Mouse (Mus musculus): ENCODE measurements around the gene Serpinf2. TPM values are rescaled to one million over a fixed set of nuclear protein-coding genes. Genes with fewer than 3 reads are reported as not detected.

Serpinf2 gene
- polyA plus RNA-seq, 1 experiment from 2014 or later, result 0.95 TPM

DNA sequence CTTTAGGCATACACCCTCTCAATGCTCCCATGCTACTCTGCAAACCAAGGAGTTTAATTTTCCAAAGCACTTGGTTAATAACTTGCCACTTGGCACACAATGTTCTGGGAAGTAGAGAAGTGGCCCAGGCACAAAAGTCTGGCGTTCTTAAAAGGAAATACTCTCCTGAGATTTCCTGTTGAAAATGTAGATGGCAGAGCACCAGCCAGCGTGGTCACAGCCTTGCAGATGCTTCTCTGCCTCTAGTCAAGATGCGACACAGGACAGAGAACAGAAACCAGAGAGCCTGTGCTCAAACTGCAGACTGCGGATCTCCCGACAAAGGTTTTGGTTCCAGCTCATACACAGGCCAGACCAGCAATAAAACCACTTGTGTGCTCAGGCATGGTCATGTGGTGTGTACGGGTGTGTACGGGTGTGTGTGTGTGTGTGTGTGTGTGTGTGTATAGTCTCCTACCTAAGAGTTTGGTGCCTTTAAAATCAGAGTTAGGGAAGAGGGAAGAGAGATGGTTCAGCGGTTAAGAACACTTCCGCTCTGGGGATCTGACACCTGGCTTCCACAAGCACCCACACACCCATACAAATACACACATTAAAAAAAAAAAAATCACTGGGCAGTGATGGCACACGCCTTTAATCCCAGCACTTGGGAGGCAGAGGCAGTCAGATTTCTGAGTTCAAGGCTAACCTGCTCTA lies 15.8 kb upstream of the Serpinf2 start:
- Histone ChIP-seq H3K27ac (ENCODE audit: low read length) (peak overlapping the region; percentile 67), H3K9ac (ENCODE audit: low read length) (peak overlapping the region; percentile 73), H3K4me2 (ENCODE audit: low read depth, low read length) (peak overlapping the region; percentile 99), H3K9me3 (ENCODE audit: control insufficient read depth, low read length) (no peaks in the 10 kb centered on the region), H3K4me1 (replicated peaks; ENCODE audit: control insufficient read depth, insufficient read depth, low read length) (peaks cover 24% of the 10 kb centered on the region), H3K4me3 (ENCODE audit: low read length) (peak overlapping the region; percentile 66), H3K36me3 (ENCODE audit: control insufficient read depth, insufficient read depth, low read length) (no peaks in the 10 kb centered on the region), H3K27me3 (ENCODE audit: control insufficient read depth, insufficient read depth, low read depth, low read length) (no peaks in the 10 kb centered on the region)
- WGBS, result 67% methylated on average over 10 of the region's 10 CpGs
- ATAC-seq (ENCODE audit: low read depth), result no peak

DNA sequence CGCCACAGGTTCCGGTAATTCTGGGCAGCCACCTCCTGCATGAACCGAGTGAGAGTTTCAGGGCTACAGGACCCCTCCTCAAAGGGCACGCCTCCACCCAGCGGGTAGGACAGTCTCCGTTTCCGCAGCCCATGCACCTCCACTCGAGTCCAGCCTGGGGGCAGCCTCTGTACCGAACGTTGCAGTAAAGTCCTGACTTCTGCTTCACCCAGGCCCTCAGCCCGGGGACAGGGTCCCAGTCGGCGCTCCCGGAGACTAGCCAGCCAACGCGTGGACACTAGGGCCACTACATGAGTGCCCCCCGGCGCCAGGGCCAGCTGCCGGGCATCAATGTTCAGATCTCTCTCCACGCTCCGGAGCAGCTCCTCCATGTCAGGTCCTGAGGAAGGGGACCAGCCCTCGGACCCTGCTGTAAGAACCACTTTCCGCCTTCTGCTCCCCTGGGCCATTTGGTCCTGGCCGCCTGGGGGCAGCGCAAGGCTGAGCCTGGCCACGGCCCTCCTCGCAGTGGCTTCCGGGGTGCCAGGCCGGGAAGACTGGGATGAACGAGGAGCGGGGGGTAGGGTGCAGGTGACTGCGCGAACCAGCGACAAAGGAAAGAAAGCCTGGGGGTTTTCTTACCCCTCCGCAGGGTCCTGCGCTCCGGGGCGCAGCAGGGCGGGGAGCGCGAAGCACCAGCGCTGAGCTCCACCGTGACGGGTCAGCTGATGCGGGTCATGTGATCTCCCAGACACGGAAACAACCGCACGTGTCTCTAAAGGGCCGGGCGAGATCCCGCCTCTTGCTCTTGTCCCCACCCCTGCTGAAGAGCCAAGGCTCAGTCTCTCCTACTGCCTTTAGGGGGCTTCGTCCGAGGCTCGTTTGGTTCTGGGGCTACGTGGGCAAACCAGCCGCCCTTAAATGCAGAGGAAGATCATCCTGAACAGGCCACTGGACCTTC lies 14.9 kb upstream of the Serpinf2 start, which contains the start of gene Wdr81:
Gene Wdr81 (minus strand): TSS at position 727 of the 940 bp plus-strand sequence.
- H3K27me3 ChIP-seq (ENCODE audit: control insufficient read depth, insufficient read depth, low read depth, low read length), result no peaks in the 10 kb centered on the region
- peak; percentile 95 for ATAC-seq (ENCODE audit: low read depth)
- H3K9me3 ChIP-seq (ENCODE audit: control insufficient read depth, low read length), result no peaks in the 10 kb centered on the region
- WGBS, result 1% methylated on average over 56 of the region's 56 CpGs
- peak within 1 kb of the TSS; percentile 73 for H3K9ac ChIP-seq (ENCODE audit: low read length)
- no peaks in the 10 kb centered on the region for H3K36me3 ChIP-seq (ENCODE audit: control insufficient read depth, insufficient read depth, low read length)
- peak within 1 kb of the TSS; percentile 67 for H3K27ac ChIP-seq (ENCODE audit: low read length)
- H3K4me3 ChIP-seq (ENCODE audit: low read length), result peak within 1 kb of the TSS; percentile 66
- peak within 1 kb of the TSS; percentile 99 for H3K4me2 ChIP-seq (ENCODE audit: low read depth, low read length)
- H3K4me1 ChIP-seq (replicated peaks; ENCODE audit: control insufficient read depth, insufficient read depth, low read length), result peaks cover 17% of the 10 kb centered on the region

DNA sequence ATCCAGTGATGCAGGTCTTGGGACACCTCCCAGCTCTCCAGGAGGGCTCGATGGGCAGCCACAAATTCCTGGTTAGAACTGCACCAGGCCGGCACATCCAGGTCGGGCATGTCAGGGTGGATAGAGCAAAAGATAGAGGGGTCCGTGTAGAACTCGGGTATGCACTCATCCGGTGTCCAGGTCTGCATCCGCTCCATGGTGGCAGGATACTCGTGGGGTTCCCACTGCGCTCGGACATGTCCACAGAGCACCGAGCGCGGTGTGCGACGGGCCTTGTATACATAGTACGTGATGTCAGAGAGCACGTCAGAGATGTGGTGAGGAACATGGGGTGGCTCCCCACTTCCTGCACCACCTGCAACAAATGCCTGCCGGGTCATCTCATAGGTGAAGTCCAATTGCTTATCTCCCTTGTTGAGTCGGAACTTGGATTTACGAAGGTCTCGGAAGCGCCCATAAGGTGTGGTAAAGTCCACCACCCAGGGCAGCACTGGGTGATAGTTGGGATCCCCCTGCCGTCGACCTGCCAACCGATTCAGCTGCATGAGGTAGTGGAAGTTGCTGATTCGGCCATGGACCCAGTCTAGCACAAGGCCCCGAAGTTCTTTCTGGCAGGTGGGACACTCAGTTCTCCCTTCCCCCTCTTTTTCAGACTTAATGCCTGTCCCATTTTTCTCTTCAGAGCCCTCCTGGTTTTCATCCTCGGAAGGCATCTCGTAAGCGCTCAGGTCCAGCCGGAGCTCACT lies 13.6 kb upstream of the Serpinf2 start:
- ATAC-seq (ENCODE audit: low read depth), result no peak
- H3K9ac ChIP-seq (ENCODE audit: low read length), result no peak overlapping the region; the same call in 1 of the 2 replicates
- H3K4me1 ChIP-seq (replicated peaks; ENCODE audit: control insufficient read depth, insufficient read depth, low read length), result peaks cover 16% of the 10 kb centered on the region
- no peaks in the 10 kb centered on the region for H3K9me3 ChIP-seq (ENCODE audit: control insufficient read depth, low read length)
- no peaks in the 10 kb centered on the region for H3K27me3 ChIP-seq (ENCODE audit: control insufficient read depth, insufficient read depth, low read depth, low read length)
- H3K4me3 ChIP-seq (ENCODE audit: low read length), result no peak overlapping the region
- WGBS, result 92% methylated on average over 31 of the region's 31 CpGs
- H3K4me2 ChIP-seq (ENCODE audit: low read depth, low read length), result peak overlapping the region; percentile 99; the same call in 1 of the 2 replicates
- no peak overlapping the region for H3K27ac ChIP-seq (ENCODE audit: low read length)
- peaks cover 5% of the 10 kb centered on the region; the same call in 1 of the 2 replicates for H3K36me3 ChIP-seq (ENCODE audit: control insufficient read depth, insufficient read depth, low read length)

DNA sequence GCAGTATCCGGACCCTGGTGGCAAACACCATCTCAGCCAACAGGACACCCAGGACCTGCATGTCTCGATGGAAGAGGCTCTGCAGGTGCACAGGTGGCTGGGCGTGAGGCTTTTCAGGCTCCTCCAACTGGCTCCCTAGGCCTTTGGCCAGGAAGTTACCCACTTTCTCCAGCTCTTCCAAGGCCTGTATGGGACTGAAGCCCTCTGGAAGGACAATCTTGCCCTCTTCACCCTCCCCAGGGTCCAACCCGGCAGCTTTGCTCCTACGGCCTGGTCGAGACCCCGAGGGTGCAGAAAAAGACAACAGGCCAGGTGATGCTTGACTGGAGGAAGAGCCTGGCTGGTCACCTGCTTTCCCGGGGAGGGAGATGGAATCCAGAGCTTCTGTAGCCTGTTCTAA lies 12.7 kb upstream of the Serpinf2 start:
- Histone ChIP-seq H3K4me1 (replicated peaks; ENCODE audit: control insufficient read depth, insufficient read depth, low read length) (peaks cover 16% of the 10 kb centered on the region), H3K27me3 (ENCODE audit: control insufficient read depth, insufficient read depth, low read depth, low read length) (no peaks in the 10 kb centered on the region), H3K9me3 (ENCODE audit: control insufficient read depth, low read length) (no peaks in the 10 kb centered on the region), H3K9ac (ENCODE audit: low read length) (no peak overlapping the region), H3K4me2 (ENCODE audit: low read depth, low read length) (no peak overlapping the region), H3K27ac (ENCODE audit: low read length) (no peak overlapping the region), H3K36me3 (ENCODE audit: control insufficient read depth, insufficient read depth, low read length) (peaks cover 5% of the 10 kb centered on the region; the same call in 1 of the 2 replicates), H3K4me3 (ENCODE audit: low read length) (no peak overlapping the region)
- ATAC-seq (ENCODE audit: low read depth), result no peak
- WGBS, result 88% methylated on average over 8 of the region's 8 CpGs

DNA sequence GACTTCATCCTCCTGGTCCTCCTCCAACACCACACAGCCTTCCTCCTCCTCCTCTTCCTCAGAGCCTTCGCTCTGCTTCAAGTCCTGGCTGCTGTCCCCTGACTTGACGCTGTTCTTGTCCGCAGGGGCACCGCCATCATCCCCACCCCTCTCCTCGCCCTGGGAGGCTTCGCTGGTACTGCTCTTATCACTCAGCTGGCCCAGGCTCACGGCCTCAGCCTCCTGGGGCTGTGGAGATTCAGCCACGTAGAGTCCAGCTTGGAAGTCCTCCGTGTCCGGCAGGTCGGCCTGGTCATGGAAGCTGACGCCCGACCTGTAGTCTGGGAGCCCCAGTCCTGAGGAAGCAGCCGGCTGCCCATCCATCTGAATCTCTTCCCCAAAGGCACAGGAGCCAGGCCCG lies 11.5 kb upstream of the Serpinf2 start:
- H3K4me1 ChIP-seq (replicated peaks; ENCODE audit: control insufficient read depth, insufficient read depth, low read length), result peaks cover 16% of the 10 kb centered on the region
- no peak overlapping the region for H3K9ac ChIP-seq (ENCODE audit: low read length)
- no peak overlapping the region for H3K4me2 ChIP-seq (ENCODE audit: low read depth, low read length)
- no peaks in the 10 kb centered on the region for H3K9me3 ChIP-seq (ENCODE audit: control insufficient read depth, low read length)
- H3K27me3 ChIP-seq (ENCODE audit: control insufficient read depth, insufficient read depth, low read depth, low read length), result no peaks in the 10 kb centered on the region
- peaks cover 5% of the 10 kb centered on the region; the same call in 1 of the 2 replicates for H3K36me3 ChIP-seq (ENCODE audit: control insufficient read depth, insufficient read depth, low read length)
- WGBS, result 82% methylated on average over 15 of the region's 15 CpGs
- H3K4me3 ChIP-seq (ENCODE audit: low read length), result no peak overlapping the region
- no peak overlapping the region for H3K27ac ChIP-seq (ENCODE audit: low read length)
- ATAC-seq (ENCODE audit: low read depth), result no peak

DNA sequence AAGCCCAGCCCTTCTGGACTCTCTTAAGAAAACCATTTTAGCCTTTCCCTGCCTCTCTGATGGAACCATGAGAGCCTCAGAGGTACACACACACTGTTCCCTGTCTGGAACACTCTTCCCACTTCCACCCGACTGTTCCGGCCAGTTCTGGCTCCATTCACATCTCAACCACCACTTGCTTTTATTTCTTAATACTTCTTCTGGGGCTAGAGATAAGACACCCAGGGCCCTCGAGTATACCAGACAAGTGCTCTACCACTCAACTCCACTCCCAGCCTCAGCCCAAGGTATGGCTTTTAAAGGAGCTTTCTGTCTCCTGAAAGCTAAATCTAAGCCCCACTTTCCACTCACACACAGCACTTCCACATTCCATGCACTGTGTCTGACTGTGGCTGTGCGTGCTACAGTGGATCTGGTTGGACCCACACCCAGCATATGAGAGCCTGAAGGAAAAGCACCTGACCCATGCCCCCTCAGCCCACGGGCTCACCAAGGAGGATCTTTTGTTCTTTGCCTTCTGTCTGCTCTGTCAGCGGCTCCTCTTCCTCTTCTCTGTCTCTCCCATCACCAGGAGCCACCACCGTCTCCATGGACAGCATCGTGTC lies 11.0 kb upstream of the Serpinf2 start:
- H3K4me2 ChIP-seq (ENCODE audit: low read depth, low read length), result no peak overlapping the region

DNA sequence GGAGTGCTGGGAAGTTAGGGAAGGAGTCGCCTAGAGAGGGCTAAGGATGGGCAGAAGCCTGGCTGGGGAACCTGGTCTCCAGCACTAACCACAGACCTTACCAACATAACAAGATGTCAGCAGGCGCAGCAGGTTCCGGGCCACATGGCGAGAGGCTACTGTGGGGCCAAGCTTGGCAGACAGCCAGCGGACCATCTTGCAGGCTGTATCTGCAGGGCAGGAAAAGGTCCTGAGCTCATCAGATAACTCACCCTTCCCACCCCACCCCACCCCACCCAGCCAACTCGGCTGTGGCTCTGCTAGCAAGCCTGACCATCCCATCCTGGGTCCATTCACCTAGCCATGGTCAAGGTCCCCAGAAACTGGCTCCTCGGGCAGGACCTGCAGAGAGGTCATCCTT lies 10.3 kb upstream of the Serpinf2 start:
- Histone ChIP-seq H3K27ac (ENCODE audit: low read length) (no peak overlapping the region), H3K4me2 (ENCODE audit: low read depth, low read length) (no peak overlapping the region), H3K4me1 (replicated peaks; ENCODE audit: control insufficient read depth, insufficient read depth, low read length) (peaks cover 9% of the 10 kb centered on the region), H3K36me3 (ENCODE audit: control insufficient read depth, insufficient read depth, low read length) (peaks cover 5% of the 10 kb centered on the region; the same call in 1 of the 2 replicates), H3K27me3 (ENCODE audit: control insufficient read depth, insufficient read depth, low read depth, low read length) (no peaks in the 10 kb centered on the region), H3K9me3 (ENCODE audit: control insufficient read depth, low read length) (no peaks in the 10 kb centered on the region), H3K4me3 (ENCODE audit: low read length) (no peak overlapping the region), H3K9ac (ENCODE audit: low read length) (no peak overlapping the region)
- no peak for ATAC-seq (ENCODE audit: low read depth)
- WGBS, result 65% methylated on average over 7 of the region's 7 CpGs

More for the DNA sequence above, 11.0 kb upstream of the Serpinf2 start:
- no peak overlapping the region for H3K27ac ChIP-seq (ENCODE audit: low read length)
- no peak overlapping the region for H3K4me3 ChIP-seq (ENCODE audit: low read length)
- no peaks in the 10 kb centered on the region for H3K27me3 ChIP-seq (ENCODE audit: control insufficient read depth, insufficient read depth, low read depth, low read length)
- H3K9me3 ChIP-seq (ENCODE audit: control insufficient read depth, low read length), result no peaks in the 10 kb centered on the region
- H3K36me3 ChIP-seq (ENCODE audit: control insufficient read depth, insufficient read depth, low read length), result peaks cover 5% of the 10 kb centered on the region; the same call in 1 of the 2 replicates
- ATAC-seq (ENCODE audit: low read depth), result no peak; the same call in 1 of the 2 replicates
- H3K4me1 ChIP-seq (replicated peaks; ENCODE audit: control insufficient read depth, insufficient read depth, low read length), result peaks cover 16% of the 10 kb centered on the region
- H3K9ac ChIP-seq (ENCODE audit: low read length), result no peak overlapping the region
- WGBS, result 67% methylated on average over 8 of the region's 8 CpGs

DNA sequence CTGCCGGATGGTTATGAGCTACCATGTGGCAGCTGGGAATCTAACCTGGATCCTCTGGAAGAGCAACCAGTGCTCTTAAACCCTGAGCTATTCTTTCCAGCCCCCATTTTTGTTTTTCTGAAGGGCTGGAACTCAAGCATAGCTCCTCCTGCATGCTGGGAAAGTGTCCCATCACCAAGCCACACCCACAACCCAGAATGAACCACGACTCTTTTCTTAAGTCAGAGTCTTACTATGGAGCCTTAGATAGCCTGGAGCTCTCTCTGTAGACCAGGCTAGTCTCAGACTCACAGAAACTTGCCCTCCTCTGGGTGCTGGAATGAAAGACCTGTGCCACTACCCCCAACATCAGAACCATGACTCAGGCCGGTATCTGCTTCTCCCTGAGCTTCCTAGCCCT lies 9.2 kb upstream of the Serpinf2 start:
- no peak overlapping the region for H3K27ac ChIP-seq (ENCODE audit: low read length)
- no peaks in the 10 kb centered on the region for H3K27me3 ChIP-seq (ENCODE audit: control insufficient read depth, insufficient read depth, low read depth, low read length)
- no peak overlapping the region for H3K4me3 ChIP-seq (ENCODE audit: low read length)
- H3K9me3 ChIP-seq (ENCODE audit: control insufficient read depth, low read length), result no peaks in the 10 kb centered on the region
- peaks cover 5% of the 10 kb centered on the region; the same call in 1 of the 2 replicates for H3K36me3 ChIP-seq (ENCODE audit: control insufficient read depth, insufficient read depth, low read length)
- 62% methylated on average over 3 of the region's 3 CpGs for WGBS
- H3K9ac ChIP-seq (ENCODE audit: low read length), result no peak overlapping the region
- H3K4me2 ChIP-seq (ENCODE audit: low read depth, low read length), result no peak overlapping the region
- H3K4me1 ChIP-seq (replicated peaks; ENCODE audit: control insufficient read depth, insufficient read depth, low read length), result peaks cover 5% of the 10 kb centered on the region
- ATAC-seq (ENCODE audit: low read depth), result no peak
